Mouse (Mus musculus): ENCODE measurements around the gene Srgap3.

DNA sequence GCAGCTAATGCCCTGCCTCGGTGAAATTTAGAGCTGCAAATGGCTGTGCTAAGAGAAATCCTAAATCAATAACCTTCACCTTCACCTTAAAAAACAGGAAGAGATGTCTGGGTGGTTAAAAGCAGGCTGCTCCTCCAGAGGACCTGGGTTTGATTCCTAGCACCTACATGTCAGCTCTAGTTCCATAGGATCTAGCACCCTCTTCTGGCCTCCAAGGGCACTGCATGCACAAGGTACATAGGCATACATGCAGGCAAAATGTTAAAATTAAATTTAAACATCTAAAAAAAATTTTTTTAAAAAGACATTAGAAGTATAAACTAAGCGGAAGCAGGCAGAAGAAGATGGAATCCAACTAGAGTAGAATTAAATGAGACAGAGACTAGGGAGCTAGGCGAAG lies 214.6 kb downstream of the Srgap3 start:
- TF ChIP-seq EP300 (IDR thresholded peaks at IDR 0.05; ENCODE audit: low read depth) (no peak), CTCF (IDR thresholded peaks at IDR 0.05; ENCODE audit: low read depth) (no peak)
